Mouse (Mus musculus) thymus, adult 2 months (tissue): ENCODE results near the gene Ell.

Experiments
- CTCF ChIP-seq: fragments of 200-500 bp; IDR thresholded peaks from 2 replicates; pipeline ENCODE4 v1.5.1; 2012; ENCODE audit warnings: mild to moderate bottlenecking, control low read depth, low read length, moderate library complexity, borderline replicate concordance; ENCODE audit not compliant: control insufficient read depth, poor library complexity, insufficient read depth; ENCODE audit errors: extremely low read depth
- POLR2A ChIP-seq: fragments of 200-500 bp; IDR thresholded peaks from 2 replicates; pipeline ENCODE4 v1.6.1; 2012; ENCODE audit warnings: mild to moderate bottlenecking, low read length, control low read depth, moderate library complexity; ENCODE audit not compliant: control insufficient read depth, poor library complexity, insufficient read depth; ENCODE audit errors: extremely low read depth

DNA sequence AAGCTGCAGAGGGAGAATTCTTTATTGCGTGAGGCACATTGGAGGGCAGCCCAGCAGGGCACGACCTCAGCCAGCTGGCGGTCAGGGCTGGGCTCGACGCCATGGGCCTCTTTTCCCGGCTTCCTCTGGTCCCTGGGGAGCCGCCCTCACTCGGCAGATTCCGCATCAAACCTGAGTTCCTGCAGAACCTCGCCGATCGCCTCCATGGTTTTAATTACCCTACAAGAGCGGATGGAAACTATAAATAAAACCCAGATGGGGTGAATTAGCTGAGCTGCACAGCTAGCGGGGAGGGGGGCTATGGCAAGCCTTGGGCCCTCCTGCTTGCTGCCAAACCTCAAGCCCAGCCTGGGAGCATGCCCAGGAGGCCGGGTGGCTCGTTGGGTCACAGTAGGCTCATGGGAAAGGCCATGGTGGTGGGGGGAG lies 35.0 kb upstream of the Ell start:
- TF ChIP-seq POLR2A = no peak
- TF ChIP-seq CTCF = no peak
